Mouse (Mus musculus) spleen, adult 2 months (tissue): ENCODE data around the gene Alcam.

Experiments used
- CTCF ChIP-seq: fragments of 200-500 bp; IDR thresholded peaks from 2 replicates; pipeline ENCODE4 v1.5.1; 2011; ENCODE audit warnings: mild to moderate bottlenecking, inconsistent platforms; ENCODE audit not compliant: insufficient read depth, insufficient read length, insufficient replicate concordance; ENCODE audit errors: extremely low read depth
- POLR2A ChIP-seq: fragments of 200-500 bp; IDR thresholded peaks from 2 replicates; pipeline ENCODE4 v1.6.1; 2011; ENCODE audit warnings: low read depth, low read length, inconsistent platforms

DNA sequence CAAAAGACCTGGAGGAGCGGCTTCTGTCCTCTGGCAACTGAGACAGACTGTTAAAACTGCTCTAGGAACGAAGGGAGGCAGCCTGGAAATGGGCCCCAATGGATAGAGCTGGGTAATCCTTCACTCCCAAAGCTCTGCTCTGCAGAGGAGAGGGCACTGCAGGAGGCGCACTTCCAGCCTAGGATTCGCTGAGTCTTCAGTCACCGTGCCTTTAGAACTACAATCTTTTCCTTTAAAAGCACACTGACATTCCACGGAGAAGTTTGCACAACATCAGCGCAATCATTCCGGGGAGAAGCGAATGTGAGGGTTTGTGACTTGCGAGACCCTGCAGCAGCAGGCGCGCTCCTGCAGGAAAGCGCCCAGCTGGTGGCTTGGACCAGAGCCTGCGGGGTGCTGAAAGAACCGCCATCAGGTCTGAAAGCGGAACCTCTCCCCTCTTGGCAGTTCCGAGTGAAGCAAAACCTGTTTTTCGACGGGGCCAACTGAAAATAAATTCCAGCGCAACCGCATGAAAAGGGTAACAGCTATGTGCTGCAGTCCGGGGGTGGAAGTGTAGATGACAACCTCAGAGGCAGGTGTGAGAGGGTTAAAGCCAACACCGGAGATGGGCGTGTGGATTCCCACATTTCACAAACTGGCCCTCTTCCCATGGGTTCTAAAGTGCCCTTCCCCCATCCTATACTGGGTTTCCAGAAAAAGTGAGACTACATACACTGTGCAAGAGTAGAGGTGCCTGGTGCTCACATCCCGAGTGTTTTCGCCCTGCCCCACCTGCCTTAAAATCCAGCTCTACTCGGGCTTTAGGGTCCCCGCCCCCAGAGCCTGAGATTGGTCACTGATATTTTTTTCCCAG, 3.4 kb downstream of the Alcam start:
- TF ChIP-seq CTCF = no peak
- no peak for TF ChIP-seq POLR2A
